Mouse (Mus musculus) bone marrow macrophage, adult 2 months (primary cell): Measurements from ENCODE around the gene Nsmce3.

Experiments used
- CTCF ChIP-seq: IDR thresholded peaks from 2 replicates; pipeline ENCODE4 v1.5.1; 2012; ENCODE audit warnings: low read depth, mild to moderate bottlenecking, low read length, moderate library complexity
- POLR2A ChIP-seq: IDR thresholded peaks from 2 replicates; pipeline ENCODE4 v1.6.1; 2012; ENCODE audit warnings: mild to moderate bottlenecking, low read depth, low read length, borderline replicate concordance

- no peak for TF ChIP-seq POLR2A
- no peak for TF ChIP-seq CTCF
Observed at GRCm38 (mm10) chr7:64869549-64870065, 3.2 kb downstream of the Nsmce3 start.
